Mouse (Mus musculus) brain, embryonic 18.5 days (tissue): ENCODE results near the gene Gm21953.
"Not testable (repeated sequence)": the region's sequence is repeated elsewhere in the genome, so short reads cannot be mapped to it uniquely, and the experiment has no call there.

Source experiments
- DNase-seq: peaks from one replicate; pipeline ENCODE4 v3.0.0-alpha.2; 2012; ENCODE audit warnings: low read depth, low spot score

The Gm21953 gene

GRCm38 (mm10) chr4:42293967-42294366 lies at the start of gene Gm21953:
Gene Gm21953 (plus strand): TSS chr4:42294267.
- DNase-seq, result not testable (repeated sequence)

GRCm38 (mm10) chr4:42255467-42255866 lies 38.6 kb upstream of the Gm21953 start, which contains the start of gene Ccl21b:
Gene Ccl21b (plus strand): TSS chr4:42255767.
- DNase-seq, result not testable (repeated sequence)

- not testable (repeated sequence) for DNase-seq
Measured at GRCm38 (mm10) chr4:42318034-42318433, 24.0 kb downstream of the Gm21953 start, which contains the start of gene Fam205a3. Gene Fam205a3 (plus strand): TSS chr4:42318334.
